Mouse (Mus musculus): ENCODE data around the gene Sestd1.

Sestd1 gene

GRCm38 (mm10) chr2:77280512-77281409 lies at the start of gene Sestd1:
Gene Sestd1 (minus strand): TSS chr2:77280592.
- in situ Hi-C loops (cut with MboI; ENCODE audit: unreplicated experiment in 2 of 2): no loop called here

- in situ Hi-C loops (cut with MboI; ENCODE audit: unreplicated experiment in 2 of 2): loop anchor here in 1 of 2 experiments (25.0 kb wide), 2 partner anchors 265 to 965 kb away; partner anchors contain the start of genes Cyct and Rbm45
Observed at GRCm38 (mm10) chr2:77327246-77327645, 46.9 kb upstream of the Sestd1 start.

- in situ Hi-C loops (cut with MboI; ENCODE audit: unreplicated experiment in 2 of 2): no loop called here
Observed at GRCm38 (mm10) chr2:77323739-77324138, 43.3 kb upstream of the Sestd1 start.

GRCm38 (mm10) chr2:77323156-77323555 lies 42.8 kb upstream of the Sestd1 start:
- in situ Hi-C loops (cut with MboI; ENCODE audit: unreplicated experiment in 2 of 2): no loop called here

- in situ Hi-C loops (cut with MboI; ENCODE audit: unreplicated experiment in 2 of 2): no loop called here
Observed at GRCm38 (mm10) chr2:77319196-77319595, 38.8 kb upstream of the Sestd1 start.

- in situ Hi-C loops (cut with MboI; ENCODE audit: unreplicated experiment in 2 of 2): no loop called here
Observed at GRCm38 (mm10) chr2:77316961-77317360, 36.6 kb upstream of the Sestd1 start.

- in situ Hi-C loops (cut with MboI; ENCODE audit: unreplicated experiment in 2 of 2): no loop called here
Observed at GRCm38 (mm10) chr2:77313846-77314245, 33.5 kb upstream of the Sestd1 start.

GRCm38 (mm10) chr2:77312616-77313015 lies 32.2 kb upstream of the Sestd1 start:
- in situ Hi-C loops (cut with MboI; ENCODE audit: unreplicated experiment in 2 of 2): no loop called here

- in situ Hi-C loops (cut with MboI; ENCODE audit: unreplicated experiment in 2 of 2): no loop called here
Observed at GRCm38 (mm10) chr2:77309313-77309712, 28.9 kb upstream of the Sestd1 start.

GRCm38 (mm10) chr2:77304494-77304893 lies 24.1 kb upstream of the Sestd1 start:
- in situ Hi-C loops (cut with MboI; ENCODE audit: unreplicated experiment in 2 of 2): no loop called here

- in situ Hi-C loops (cut with MboI; ENCODE audit: unreplicated experiment in 2 of 2): no loop called here
Observed at GRCm38 (mm10) chr2:77303716-77304115, 23.3 kb upstream of the Sestd1 start.

- in situ Hi-C loops (cut with MboI; ENCODE audit: unreplicated experiment in 2 of 2): no loop called here
Observed at GRCm38 (mm10) chr2:77302655-77303348, 22.4 kb upstream of the Sestd1 start.

- in situ Hi-C loops (cut with MboI; ENCODE audit: unreplicated experiment in 2 of 2): no loop called here
Observed at GRCm38 (mm10) chr2:77301687-77302389, 21.4 kb upstream of the Sestd1 start.

GRCm38 (mm10) chr2:77289701-77290100 lies 9.3 kb upstream of the Sestd1 start:
- in situ Hi-C loops (cut with MboI; ENCODE audit: unreplicated experiment in 2 of 2): no loop called here

- in situ Hi-C loops (cut with MboI; ENCODE audit: unreplicated experiment in 2 of 2): no loop called here
Observed at GRCm38 (mm10) chr2:77286755-77287154, 6.4 kb upstream of the Sestd1 start.

GRCm38 (mm10) chr2:77284281-77284899 lies 4.0 kb upstream of the Sestd1 start:
- in situ Hi-C loops (cut with MboI; ENCODE audit: unreplicated experiment in 2 of 2): no loop called here

- in situ Hi-C loops (cut with MboI; ENCODE audit: unreplicated experiment in 2 of 2): no loop called here
Observed at GRCm38 (mm10) chr2:77279861-77280511, 406 bp downstream of the Sestd1 start.

- in situ Hi-C loops (cut with MboI; ENCODE audit: unreplicated experiment in 2 of 2): no loop called here
Observed at GRCm38 (mm10) chr2:77277272-77277671, 3.1 kb downstream of the Sestd1 start.

GRCm38 (mm10) chr2:77275851-77276250 lies 4.5 kb downstream of the Sestd1 start:
- in situ Hi-C loops (cut with MboI; ENCODE audit: unreplicated experiment in 2 of 2): no loop called here

GRCm38 (mm10) chr2:77274976-77275641 lies 5.3 kb downstream of the Sestd1 start:
- in situ Hi-C loops (cut with MboI; ENCODE audit: unreplicated experiment in 2 of 2): no loop called here

All from v-Abl transformed pro-B cells (cell line).